Mouse (Mus musculus) ovary, adult 18-20 months (tissue): ENCODE results near the gene Mvk.

ENCODE experiments used
- DNase-seq: peaks from one replicate; pipeline ENCODE4 v3.0.0; 2022; ENCODE audit warnings: low spot score, mixed read lengths

The Mvk gene

GRCm38 (mm10) chr5:114456995-114457605 is 13.0 kb downstream of the Mvk start:
- DNase-seq, result no peak

DNA sequence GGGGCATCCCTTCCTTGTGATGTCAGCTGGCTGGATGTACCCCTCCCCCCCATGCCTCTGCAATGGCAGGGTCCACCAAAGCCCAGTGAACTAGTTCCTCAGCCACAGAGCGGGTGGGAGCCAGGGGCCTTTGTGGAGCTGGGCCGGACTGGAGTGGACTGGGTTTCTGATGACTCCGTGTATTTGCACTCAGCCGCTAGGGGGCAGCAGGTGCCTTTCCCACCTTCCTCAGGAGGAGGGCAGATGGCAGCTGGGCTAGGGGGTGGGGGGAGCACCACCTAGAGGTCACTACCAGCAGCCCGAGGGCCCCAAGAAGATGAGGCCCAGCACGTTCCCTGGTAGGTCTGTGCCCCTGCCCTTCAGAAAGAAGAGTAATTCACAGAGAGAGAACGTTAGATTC is 17.2 kb downstream of the Mvk start:
- DNase-seq, result peak; percentile 54

- DNase-seq, result no peak
Observed at GRCm38 (mm10) chr5:114462067-114463040, 18.3 kb downstream of the Mvk start.

DNA sequence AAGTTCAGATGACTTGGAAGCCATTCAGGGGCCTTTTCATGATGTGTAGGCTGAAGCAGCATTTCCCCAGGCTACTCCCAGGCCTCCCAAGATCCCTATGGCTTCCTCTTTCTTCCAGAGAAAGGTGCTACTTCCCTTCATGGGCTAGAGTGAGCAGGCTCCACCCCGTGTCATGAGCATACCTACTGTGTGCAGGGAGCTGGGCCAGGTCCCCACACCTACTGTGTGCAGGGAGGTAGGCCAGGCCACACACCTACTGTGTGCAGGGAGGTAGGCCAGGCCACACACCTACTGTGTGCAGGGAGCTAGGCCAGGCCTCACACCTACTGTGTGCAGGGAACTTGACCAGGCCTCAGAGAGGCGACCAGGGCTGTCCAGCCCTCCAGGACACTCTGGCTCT is 20.5 kb downstream of the Mvk start:
- no peak for DNase-seq

GRCm38 (mm10) chr5:114465641-114466040 is 21.6 kb downstream of the Mvk start:
- no peak for DNase-seq

- no peak for DNase-seq
Observed at GRCm38 (mm10) chr5:114467019-114467418, 22.9 kb downstream of the Mvk start.

- DNase-seq, result peak; percentile 35
Observed at GRCm38 (mm10) chr5:114467430-114467829, 23.4 kb downstream of the Mvk start.

- DNase-seq, result no peak
Observed at GRCm38 (mm10) chr5:114468007-114468406, 23.9 kb downstream of the Mvk start.

GRCm38 (mm10) chr5:114470359-114470758 is 26.3 kb downstream of the Mvk start:
- DNase-seq, result no peak

DNA sequence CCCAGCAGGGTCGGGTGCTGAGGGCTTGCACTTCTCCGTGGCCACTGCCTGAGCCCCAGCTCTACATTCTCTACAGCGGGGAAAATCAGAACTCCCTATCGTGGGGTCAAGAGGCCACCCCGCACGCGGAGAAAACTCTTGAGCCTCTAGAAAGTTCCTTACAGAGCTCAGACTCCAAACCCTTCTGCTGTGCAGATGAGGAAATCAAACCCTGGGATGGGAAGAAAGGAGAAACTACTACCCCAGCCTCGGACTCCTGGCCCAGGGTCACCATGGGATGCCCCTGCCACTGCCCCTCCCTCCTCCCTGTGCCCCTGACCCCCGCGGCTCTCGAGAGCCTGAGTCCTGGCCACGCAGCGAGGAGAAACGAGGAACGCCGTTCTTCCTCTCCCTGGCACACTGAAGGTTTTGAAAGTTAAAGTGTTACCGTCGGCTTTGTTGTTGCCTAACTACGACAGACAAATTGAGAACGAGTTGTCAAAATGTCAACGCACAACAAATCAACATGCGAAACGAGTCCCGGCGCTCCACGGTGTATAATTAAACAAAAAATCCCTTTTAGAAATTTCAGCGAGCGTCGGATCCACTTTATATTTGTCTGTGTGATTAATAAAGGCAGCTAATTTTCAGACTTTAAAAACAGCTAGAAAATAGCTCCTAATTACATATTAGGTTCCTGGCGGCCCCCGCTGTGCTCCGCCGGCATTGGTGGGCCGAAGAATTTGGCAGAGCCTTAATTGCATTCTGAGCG is 30.8 kb downstream of the Mvk start:
- DNase-seq, result no peak

- no peak for DNase-seq
Observed at GRCm38 (mm10) chr5:114478267-114478666, 34.2 kb downstream of the Mvk start.

- no peak for DNase-seq
Observed at GRCm38 (mm10) chr5:114482587-114483011, 38.5 kb downstream of the Mvk start.

GRCm38 (mm10) chr5:114485685-114486084 is 41.6 kb downstream of the Mvk start:
- no peak for DNase-seq

DNA sequence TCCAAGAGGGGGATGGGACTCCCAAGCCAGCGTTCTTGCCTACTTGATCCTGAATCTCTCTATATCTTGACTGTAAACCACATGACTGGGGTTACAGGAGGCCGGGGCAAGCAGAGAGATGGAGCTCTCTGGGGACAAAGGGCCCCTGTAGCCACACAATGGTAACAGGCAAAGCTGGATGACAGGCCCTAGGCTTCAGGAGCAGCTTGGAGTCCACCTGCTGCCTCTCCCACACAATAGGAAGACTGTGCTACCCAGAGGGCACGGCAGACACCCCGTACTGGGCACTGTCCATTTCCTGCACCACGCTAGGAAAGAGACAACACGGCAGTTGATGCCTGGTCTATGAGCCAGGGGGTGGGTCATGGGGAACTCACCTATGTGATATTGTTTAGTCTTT is 45.5 kb downstream of the Mvk start:
- DNase-seq, result no peak

- no peak for DNase-seq
Observed at GRCm38 (mm10) chr5:114490241-114490640, 46.2 kb downstream of the Mvk start.

DNA sequence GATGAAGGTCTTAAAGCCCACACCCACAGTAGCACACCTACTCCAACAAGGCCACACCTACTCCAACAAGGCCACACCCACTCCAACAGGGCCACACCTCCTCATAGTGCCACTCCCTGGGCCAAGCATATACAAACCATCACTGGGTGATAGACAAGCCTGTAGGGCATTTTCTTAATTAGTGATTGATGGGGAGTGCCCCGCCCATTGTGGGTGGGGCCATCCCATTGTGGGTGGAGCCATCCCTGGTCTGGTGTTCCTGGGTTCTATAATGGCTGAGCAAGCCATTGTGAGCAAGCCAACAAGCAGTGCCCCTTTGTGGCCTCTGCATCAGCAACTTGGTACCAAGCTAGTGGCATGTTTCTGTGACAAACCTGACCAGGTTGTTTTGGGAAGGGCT is 50.7 kb downstream of the Mvk start:
- no peak for DNase-seq

DNA sequence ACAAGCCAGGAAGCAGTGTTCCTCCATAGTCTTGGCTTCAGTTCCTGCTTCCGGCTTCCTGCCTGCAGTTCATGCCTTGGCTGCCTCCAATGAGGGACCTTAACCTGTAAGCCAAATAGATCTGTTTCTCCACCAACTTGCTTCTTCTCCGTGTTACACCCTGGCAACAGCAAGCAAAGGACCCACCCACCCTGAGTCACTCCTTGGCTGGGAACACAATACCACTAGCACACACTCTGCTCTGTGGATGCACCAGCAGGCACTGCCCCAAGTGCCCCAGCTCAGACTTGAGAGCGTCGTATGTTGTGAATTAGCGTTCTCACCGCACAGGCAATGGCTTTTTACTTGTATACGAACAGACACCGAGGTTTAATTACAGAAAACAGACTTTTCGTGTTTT is 57.2 kb downstream of the Mvk start:
- DNase-seq, result no peak

GRCm38 (mm10) chr5:114504826-114505225 is 60.8 kb downstream of the Mvk start:
- DNase-seq, result no peak

DNA sequence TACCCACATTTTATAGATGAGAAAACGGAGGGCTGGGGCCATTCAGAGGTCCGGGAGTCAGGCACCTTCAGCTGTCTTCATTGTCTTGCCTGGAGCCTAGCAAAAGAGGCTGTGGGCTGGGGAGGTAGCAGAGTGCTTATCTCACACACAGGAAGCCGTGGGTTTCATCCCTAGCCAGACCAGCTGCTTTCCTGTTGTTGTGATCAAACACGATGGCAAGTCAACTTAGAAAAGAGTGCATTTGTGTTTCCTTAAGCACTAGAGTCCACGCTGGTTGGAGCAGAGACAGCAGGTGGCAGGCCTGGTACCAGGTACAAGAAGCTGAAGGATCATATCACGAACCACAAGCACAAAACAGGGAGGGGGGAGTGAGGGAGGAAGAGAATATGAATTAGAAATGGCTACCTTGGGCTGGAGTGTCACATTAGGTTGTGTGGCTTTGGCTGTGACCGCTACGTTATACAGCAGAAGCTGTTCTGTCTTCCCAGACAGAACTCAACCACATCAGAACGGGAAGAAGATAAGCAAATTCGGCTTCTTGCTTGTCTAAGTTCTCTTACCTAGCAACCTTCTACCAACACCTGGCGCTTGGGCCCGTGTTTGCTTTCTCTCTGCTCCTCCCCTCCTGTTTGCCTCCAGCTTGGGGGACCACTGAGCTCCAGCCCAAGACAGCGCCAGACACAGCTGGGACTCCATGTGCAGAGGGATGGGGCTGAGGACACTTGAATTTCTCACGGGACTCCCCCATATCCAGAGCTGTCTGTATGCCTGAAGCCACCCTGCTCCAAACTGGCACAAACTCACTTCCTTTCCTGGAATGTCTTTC is 61.4 kb downstream of the Mvk start:
- DNase-seq, result no peak

GRCm38 (mm10) chr5:114507394-114507793 is 63.3 kb downstream of the Mvk start:
- DNase-seq, result no peak

DNA sequence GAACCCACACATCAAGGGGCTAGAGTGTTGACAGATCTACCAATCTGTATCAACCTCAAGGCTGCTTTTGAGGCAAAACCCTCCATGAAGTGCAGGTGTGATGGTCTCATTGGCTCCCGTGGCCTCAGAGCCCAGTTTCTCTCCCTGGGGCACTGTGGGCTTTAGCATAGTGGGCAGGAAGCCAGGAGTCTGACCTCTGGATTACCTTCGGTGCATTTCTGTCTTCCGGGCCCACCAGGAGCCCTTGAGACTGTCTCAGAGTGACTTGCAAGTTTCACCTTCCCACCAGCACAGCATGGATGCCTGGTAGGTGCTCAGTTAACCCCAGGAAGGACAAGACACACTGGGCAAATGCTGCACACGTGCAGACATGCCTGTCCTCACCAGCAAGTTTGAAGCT is 63.9 kb downstream of the Mvk start:
- no peak for DNase-seq

DNA sequence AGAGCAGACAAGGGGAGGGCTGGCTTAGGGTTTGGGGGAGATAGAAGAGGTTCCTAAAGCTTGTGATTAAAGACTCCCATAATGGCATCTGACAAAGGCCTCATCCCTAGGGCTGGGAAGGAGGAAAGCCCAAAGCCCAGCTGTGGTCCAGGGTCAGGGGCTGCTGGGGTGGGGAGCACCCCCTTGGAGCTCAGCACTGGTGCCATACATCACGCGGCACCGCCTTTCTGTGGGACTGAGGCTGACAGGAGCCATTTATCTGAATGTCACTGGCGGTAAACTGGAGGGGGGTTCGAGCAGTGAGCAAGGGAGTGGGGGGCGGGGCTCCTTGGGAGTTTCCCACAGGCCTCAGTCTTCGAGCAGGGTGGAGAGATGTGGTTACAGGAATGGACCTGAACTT is 65.4 kb downstream of the Mvk start:
- DNase-seq, result no peak
